Mouse (Mus musculus) gastrocnemius, postnatal 36 days (tissue): ENCODE data around the gene Avpr1b. TPM values are rescaled to one million over a fixed set of nuclear protein-coding genes. Genes with fewer than 3 reads are reported as not detected.
A peak's percentile ranks its signal among the peaks of the same experiment; 100 is the strongest.
"Not testable (repeated sequence)": the region's sequence is repeated elsewhere in the genome, so short reads cannot be mapped to it uniquely, and the experiment has no call there.

Experiments
- DNase-seq, 2 experiments: peaks; one replicate each; pipeline ENCODE4 v3.0.0; 2022
- intact Hi-C: fragments of 180-260 bp; cut with DNase I; formaldehyde crosslinking; loops from one replicate; pipeline ENCODE4 v1.15.1; 2025
- long read RNA-seq, 2 experiments: library from polyadenylated mRNA; stranded (forward); transcript quantifications; one replicate each; pipeline ENCODE4 v2.0.0; 2021
- total RNA-seq, 2 experiments: library from RNA; stranded (reverse); gene quantifications; 2 replicates each; pipeline ENCODE4 v1.2.3; 2021

Gene Avpr1b
- not detected for total RNA-seq
- long read RNA-seq, experiment 1 = 0 reads
- long read RNA-seq, experiment 2 = 0 reads

DNA sequence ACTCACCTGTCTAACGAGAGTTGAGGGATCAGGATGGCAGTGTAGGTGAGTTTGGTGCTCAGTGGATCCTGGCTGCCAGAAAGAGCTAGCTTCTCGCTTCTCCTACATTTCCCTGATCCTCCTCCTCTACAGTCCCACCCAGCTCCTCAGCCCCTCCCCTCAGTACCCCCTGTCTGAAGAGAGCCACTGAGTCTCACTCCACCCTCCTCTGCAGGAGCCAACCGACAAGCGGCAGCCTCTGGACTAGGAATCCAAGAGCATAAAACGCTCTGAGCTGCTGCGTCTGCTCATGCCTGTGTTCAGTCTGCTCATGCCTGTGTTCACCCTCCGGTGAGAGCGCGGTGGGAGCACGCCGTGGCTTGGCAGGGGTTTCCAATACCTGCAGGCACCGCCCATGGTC lies at the start of gene Avpr1b:
TSS of gene Avpr1b (plus strand) at position 335 of the 400 bp plus-strand sequence.
- no peak for DNase-seq
- intact Hi-C loops = no loop called here

DNA sequence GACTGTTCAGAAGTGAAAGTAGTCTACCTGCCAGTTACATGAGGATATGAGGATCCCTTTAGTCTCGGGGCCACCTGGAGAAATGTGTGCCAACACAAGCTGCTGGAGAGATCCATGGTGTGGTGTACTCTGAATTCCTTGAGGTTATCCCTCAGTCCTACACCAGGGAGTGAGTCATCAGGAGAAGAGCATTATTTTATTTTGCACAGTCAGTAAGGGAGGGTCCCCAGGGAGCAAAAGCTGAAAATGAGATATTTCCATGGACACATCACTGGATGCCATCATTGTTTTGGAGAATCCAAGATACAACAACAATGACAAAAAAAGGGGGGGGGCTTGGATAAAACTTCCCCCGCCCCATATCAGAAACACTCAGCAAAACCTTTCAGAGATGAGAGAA lies 47.1 kb upstream of the Avpr1b start:
- no peak for DNase-seq
- intact Hi-C loops = no loop called here

DNA sequence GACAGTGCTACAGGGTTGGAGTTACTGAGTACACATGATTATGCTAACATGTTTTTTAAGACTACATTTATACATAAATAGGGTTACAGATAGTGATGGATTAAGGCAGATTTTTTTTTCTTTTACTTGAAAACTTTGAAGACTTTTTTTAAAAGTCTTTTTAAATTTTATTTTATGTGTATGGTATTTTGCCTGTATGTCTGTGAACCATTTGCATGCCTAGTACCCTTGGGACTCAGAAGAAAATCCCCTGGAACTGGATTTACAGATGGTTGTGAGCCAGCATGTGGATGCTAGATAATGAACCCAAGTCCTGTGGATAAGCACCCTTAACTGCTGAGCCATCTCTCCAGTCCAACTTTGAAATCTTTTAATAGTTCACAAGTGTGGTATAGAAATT lies 45.6 kb upstream of the Avpr1b start:
- intact Hi-C loops = no loop called here
- DNase-seq = no peak

DNA sequence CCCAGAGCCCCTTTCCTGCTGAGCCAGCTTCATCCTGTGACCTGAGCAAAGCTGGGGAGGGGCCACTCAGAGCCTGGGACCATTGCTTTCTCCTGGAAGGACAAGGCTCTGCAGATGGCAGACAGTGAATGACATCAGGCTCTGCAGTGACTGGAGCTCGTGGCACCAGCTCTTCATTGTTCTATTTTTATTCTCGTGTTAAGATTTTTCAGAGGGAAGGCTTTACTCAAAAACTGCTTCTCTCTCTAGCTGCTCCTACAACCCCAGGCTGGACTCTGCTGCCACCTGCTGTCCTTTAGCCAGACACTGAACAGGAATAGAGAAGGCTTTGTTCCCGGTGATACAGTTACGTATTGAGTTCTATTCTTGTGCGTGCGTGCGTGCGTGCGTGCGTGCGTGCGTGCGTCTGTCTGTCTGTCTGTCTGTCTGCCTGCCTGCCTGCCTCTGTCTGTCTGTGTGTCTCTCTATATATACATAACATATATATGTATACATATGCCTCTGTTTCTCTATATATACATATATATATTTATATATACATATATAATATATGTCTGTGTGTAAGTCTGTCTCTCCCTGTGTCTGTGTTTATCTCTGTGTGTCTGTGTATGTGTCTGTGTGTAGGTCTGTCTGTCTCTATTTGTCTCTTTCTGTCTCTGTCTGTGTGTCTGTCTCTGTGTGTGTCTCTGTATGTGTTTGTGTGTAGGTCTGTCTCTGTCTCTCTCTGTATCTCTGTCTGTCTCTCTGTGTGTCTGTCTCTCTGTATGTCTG lies 43.8 kb upstream of the Avpr1b start:
- DNase-seq = peak; percentile 59 to 69
- intact Hi-C loops = loop anchor here (1.0 kb wide), 1 partner anchor 263 kb away; no protein-coding TSS in a partner anchor

DNA sequence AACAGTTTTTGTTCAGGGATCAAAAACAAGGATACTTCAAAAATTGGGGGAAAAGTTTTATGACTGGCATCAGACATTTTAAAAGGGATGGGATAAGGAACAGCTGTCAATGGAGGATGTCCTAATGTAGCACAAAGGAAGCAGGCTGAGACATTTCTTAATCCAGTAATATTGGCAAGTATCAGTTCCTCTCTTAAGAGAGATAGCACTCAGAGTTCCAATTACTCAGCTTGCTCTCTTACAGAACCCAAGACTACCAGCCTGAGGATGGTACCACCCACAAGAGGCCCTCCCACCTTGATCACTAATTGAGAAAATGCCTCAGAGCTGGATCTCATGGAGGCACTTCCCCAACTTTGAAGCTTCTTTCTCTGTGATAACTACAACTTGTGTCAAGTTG lies 38.5 kb upstream of the Avpr1b start:
- no peak for DNase-seq
- intact Hi-C loops = no loop called here

DNA sequence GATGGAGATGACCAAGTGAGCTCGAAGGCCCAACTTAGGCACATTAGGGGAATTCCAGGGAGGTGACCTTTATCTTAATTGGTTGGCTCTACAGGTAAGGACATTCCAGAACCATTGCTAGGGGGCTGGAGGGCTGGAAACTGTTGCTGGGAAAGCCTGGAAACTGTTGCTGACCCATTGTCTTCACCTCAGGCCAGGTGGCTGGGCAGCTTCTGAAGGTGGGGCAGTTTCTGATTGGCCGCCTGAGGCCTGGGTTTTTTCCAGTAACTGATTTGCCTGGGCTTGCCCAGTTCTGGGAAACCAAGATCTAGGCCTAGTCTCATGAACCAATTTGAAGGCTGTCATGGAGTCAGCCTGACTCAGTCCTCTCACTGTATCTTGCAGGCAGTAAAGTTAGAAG lies 37.0 kb upstream of the Avpr1b start:
- intact Hi-C loops = no loop called here
- DNase-seq = no peak

DNA sequence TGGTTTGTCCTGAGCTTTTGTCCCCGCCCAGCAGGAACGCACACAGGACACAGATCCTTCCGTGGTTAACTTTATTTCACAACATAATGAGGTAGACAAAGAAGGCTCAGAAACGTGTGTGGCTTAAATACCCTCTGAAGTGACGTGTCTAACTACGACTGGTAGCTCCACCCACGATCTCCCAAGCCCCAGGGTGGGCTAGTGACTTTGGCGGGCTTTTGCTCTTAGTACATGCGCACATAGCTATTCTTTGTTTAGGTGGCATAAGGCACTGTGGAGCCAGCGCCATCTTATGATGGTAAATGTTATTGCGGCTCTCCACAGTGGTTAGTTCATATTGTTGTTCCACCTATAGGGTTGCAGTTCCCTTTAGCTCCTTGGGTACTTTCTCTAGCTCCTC lies 33.0 kb upstream of the Avpr1b start:
- intact Hi-C loops = not testable (repeated sequence)

DNA sequence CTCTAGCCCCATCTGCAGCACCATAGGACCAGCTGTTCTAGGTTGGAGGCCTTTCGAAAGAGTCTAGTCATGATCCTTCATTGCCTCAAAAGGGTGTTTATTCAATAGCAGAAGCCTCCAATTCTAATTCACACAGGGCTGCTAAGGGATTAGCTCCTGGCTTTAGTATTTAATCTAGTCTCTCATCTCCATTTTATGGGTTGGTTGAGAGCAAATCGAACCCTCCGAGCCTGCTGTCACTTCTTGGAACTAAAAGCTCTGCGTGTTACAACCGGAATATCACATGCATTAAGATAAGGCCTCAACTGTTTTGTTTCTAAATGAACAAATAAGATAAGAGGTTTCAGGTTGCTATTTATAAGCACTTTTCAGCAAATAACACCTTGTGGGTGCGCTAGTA lies 29.3 kb upstream of the Avpr1b start:
- intact Hi-C loops = no loop called here
- DNase-seq = no peak

More for the DNA sequence above, 33.0 kb upstream of the Avpr1b start:
- DNase-seq = not testable (repeated sequence)

DNA sequence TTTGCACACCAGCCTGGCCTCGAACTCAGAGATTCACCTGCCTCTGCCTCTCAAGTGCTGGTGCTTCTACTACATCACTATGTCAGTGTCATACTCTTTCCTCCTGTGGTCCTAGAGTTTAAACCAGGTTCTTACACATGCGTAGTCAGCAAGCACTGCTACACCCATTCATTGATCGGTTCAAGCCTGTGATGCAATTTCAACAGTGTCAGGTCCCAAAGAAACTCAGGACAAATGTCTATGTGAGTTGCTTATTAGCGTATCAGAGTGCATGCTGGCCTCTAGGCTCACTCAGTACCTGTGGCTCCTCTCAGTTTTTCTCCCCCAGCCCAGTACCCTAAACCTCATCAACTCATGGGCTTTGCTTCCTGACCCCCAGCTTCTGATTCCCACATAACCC lies 28.6 kb upstream of the Avpr1b start:
- intact Hi-C loops = no loop called here
- no peak for DNase-seq

DNA sequence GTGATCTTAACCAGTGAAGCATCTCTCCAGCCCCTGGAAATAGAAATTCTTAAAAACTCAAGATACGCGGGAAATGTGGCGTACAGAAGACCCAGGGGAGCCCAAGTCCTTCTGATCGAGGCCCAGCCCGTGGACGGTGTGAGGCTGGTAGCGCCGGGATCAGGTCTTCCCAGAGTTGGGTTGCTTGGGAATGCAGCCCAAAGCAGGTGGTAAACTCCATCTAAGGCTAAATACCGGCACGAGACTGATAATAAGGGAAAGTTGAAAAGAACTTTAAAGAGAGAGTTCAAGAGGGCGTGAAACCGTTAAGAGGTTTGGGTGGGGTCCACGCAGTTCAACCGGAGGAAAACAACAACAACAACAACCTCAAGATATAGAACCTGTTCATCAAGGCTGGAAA lies 25.3 kb upstream of the Avpr1b start:
- intact Hi-C loops = no loop called here
- peak in 1 of 2 experiments; percentile 12 for DNase-seq

DNA sequence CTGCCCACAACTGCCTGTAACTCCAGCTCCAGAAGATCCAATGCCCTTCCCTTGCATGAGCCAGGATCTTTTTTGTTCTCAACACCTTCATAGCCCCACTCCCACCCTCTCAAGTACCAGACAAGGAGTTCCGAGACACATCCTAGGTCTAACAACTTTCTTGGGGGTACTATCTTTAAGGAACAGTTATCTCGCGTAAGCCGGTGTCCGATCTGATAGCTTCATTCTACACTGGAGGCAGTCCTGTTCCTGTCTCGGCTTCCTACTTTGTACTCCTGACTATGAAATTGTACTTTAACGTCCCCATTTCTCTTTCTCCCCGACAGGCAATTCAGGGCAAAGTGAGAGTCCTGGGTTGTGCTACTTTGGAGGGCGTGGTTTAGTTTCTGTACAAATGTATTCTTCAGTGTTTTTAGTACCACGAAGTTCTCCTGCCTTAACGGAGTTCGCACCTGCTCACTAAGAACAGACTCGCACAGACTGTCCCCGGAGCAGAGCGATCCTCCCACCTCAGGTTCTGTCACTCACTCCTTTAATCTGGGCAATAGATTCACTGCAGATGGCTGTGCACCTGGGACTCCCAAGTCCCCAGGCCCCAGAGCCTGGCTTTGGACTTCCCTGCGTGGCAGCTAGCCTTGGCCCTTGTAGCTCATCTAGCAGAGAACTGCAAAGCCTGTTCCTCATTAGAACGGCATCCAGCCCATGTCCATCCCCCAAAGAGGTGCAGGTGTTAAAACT lies 19.9 kb upstream of the Avpr1b start:
- intact Hi-C loops = no loop called here
- no peak for DNase-seq

DNA sequence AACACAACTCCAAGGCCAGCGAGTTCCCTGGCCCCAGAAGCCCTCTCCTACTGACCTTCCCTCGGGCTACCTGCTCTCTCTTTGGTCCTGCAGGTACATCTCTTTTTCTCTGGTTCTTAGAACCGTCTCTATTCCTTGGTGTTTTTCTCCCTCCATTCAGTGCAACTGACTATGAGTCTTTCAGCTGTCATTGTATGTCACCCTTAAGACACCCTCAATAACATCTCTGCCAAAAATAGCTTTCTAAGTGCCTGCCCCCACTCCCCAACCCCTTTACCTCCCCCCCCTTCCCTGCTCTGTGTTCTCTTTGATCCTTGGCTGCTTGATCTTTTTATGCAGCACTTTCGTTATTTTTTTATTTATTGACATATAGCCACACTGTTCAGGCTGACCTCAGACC lies 18.6 kb upstream of the Avpr1b start:
- no peak for DNase-seq
- intact Hi-C loops = no loop called here

DNA sequence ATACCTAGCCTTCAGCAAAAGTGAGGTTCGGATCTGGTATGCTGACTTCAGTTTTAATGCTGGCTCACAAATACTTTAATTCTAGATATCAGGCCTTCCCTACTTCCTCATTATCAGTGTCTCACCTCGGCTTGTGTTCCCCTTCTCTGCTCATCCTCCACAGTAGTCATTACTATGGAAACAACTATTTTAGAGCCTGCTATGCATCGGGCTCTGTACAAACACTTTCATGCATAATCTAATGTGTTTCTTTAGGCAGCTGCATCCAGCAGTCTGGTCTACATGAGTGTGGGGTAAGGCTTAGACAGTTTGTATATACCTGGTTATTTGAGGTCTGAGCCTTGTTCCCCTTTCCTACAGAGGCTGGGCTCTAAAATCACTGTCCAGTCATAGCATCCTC lies 15.4 kb upstream of the Avpr1b start:
- intact Hi-C loops = no loop called here

DNA sequence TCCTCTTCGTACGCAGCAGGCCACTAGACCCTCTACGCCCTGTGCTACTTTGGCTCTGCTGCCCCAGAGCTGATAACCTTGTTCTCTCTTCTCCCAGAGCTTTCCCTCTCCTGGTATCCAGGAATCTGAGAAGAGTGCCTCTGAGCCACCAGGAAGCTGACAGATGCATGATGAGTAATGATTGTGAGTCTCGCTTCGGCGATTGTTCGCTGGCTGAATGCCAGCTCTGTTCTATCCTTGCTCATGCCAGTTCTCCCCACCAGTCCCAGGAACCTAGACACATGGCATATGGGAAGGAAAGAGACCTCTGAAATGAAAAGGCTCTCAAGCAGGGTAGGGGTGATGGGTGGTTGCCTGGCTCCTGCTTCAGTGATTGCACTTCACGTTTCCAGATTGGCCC lies 12.2 kb upstream of the Avpr1b start:
- intact Hi-C loops = no loop called here
- no peak for DNase-seq

More for the DNA sequence above, 15.4 kb upstream of the Avpr1b start:
- DNase-seq = no peak

DNA sequence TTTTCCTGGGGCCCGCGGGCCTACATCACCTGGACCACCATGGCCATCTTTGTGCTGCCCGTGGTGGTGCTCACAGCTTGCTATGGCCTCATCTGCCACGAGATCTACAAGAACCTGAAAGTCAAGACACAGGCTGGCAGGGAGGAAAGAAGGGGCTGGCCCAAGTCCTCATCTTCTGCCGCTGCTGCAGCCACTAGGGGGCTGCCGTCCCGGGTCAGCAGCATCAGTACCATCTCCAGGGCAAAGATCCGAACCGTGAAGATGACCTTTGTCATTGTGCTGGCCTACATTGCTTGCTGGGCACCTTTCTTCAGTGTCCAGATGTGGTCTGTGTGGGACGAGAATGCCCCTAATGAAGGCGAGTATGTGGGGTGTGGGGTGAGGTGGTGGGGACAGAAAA lies 1.3 kb downstream of the Avpr1b start:
- no peak for DNase-seq
- intact Hi-C loops = no loop called here

DNA sequence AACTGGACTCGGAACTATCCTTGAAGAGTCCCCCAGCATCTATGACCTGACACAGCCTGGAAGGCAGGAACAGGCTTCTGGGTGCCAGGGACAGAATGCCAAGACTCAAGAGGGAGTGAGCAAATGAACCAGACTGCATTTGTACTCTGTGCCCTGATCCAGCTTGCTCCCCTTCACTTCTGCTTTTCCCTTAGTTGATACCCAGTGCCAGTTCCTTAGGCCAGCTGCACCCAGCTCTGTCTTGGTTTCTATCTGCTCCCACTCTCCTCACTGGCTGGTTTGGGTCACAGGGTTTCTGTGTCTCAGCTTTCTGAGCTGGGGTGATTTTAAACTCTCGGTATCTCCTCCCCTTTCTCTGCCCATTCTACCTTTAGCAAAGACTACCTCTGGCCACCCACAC lies 7.7 kb downstream of the Avpr1b start:
- intact Hi-C loops = no loop called here
- DNase-seq = no peak

DNA sequence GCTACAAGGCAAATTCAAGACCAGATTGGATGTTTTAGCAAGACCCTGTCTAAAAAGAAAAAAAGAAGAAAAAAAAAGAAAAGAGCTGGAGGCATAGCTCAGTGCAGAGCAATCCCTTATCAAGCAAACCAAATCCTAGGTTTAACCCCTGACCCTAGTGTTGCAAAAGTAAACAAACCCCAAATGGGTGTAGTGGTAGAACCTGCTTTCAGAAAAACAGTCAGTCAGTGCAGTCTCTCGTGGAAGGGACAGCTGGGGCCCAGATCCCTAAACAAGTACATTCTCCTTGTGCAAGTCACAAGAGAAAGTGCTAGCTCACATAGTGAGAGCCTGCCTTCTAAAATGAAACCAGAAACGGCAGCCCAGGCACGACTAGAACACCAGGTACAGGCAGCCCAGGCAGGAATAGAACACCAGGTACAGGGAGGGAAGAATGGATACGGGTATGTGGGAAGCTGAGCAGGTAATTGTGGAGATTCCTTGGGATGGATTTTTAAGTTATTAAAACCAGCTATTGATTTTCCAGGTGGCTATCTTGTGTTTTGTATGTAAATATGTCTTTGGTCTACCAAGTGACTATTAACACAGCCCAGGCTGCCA lies 13.6 kb downstream of the Avpr1b start:
- intact Hi-C loops = loop anchor here (5.0 to 10.0 kb wide), 4 partner anchors 45 to 1850 kb away; no protein-coding TSS in a partner anchor
- peak in 1 of 2 experiments; percentile 12 for DNase-seq

DNA sequence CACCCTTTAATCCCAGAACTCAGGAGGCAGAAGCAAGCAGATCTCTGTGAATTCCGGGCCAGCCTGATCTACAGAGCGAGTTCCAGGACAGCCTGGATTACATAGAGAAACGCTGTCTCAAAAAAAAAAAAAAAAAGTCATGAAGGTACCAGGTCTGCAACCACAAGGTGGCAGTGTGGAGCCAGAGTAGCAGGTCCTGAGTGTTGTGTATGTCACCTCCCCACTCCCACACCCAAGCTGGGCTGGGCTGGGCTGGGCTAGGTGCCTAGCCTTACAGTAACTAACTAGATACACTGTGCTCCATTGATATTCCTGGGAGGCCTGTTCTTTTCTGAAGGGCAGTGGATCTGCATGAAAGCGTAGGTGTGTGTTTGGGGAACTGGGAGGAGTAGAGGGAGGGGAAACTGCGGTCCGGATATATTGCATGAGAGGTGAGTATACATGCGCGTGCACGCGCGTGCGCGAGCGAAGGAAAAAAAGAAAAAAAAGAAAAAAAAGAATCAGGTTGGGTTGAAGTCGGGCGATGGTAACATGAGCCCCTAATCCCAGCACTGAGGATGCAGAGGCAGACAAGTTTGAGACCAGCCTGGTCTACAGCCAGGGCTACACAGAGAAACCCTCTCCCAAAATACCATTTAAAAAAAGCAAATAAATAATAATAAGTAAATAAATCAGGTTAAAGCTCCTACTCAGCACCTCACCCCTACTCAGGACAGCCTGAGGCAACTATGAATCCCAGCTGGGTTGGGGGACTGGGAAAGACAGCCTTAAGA lies 14.5 kb downstream of the Avpr1b start:
- DNase-seq = peak; percentile 50 to 58
- intact Hi-C loops = loop anchor here (5.0 to 10.0 kb wide), 4 partner anchors 44 to 1849 kb away; no protein-coding TSS in a partner anchor

DNA sequence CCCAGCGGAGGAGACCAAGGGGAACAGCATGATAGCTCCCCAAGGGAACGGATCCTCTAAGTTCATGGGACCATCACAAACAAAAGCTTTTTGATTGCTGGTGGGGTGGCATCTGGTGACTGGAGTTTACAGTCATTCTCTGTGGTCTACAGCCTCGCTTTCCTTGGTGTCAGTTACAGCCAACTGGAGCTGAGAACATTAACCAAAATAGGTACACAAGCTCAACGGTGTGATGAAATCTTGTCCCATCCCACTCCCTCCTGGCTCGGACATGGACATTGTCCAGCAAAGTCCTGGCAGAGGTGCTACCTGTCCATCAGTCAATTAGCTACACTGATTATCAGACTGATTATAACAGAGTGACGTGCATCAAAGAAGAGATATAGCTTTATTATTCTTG lies 15.6 kb downstream of the Avpr1b start:
- no peak for DNase-seq

DNA sequence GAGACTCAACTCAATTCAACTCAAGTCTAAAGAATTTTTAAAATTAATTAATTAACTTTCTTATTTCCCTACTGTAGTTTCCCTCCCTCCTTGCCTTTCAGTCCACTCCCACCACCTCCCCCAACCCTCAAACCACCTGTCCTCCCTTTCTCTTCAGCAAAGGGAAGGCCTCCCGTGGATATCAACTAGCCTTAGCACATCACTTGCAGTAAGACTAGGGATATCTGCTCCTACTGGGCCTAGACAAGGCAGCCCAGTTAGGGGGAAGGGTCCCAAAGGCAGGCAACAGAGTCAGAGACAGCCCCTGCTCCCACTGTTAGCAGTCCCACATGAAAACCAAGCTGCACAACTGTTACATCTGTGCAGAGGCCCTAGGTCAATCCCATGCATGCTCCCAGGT lies 17.1 kb downstream of the Avpr1b start:
- intact Hi-C loops = loop anchor here (10.0 kb wide), 1 partner anchor 229 kb away; no protein-coding TSS in a partner anchor
- no peak for DNase-seq

More for the DNA sequence above, 15.6 kb downstream of the Avpr1b start:
- intact Hi-C loops = loop anchor here (5.0 to 10.0 kb wide), 4 partner anchors 43 to 1848 kb away; no protein-coding TSS in a partner anchor
